Mouse (Mus musculus) cerebellum, adult 11-12 months (tissue): ENCODE measurements at regions not wholly inside any gene's neighbourhood (a gene's known extent, or its start where the extent isn't known, plus 50 kb on each side); places are given as distances from the start of the nearest gene placed in this dataset.
A peak's percentile ranks its signal among the peaks of the same experiment; 100 is the strongest.

Experiments
- DNase-seq: peaks from one replicate; pipeline ENCODE4 v3.0.0; 2022

- no peak for DNase-seq
Measured at GRCm38 (mm10) chr6:107378489-107378888, 151.1 kb upstream of the Lrrn1 start.

- no peak for DNase-seq
Measured at GRCm38 (mm10) chr6:107380621-107381020, 148.9 kb upstream of the Lrrn1 start.

- no peak for DNase-seq
Measured at GRCm38 (mm10) chr6:107386094-107386678, 143.4 kb upstream of the Lrrn1 start.

- DNase-seq = no peak
Measured at GRCm38 (mm10) chr6:107389892-107390291, 139.7 kb upstream of the Lrrn1 start.

GRCm38 (mm10) chr6:107394611-107395010 lies 135.0 kb upstream of the Lrrn1 start:
- peak; percentile 40 for DNase-seq

- DNase-seq = no peak
Measured at GRCm38 (mm10) chr6:107415766-107416165, 113.8 kb upstream of the Lrrn1 start.

GRCm38 (mm10) chr6:107422091-107422490 lies 107.5 kb upstream of the Lrrn1 start:
- DNase-seq = peak; percentile 24

GRCm38 (mm10) chr6:107426529-107426928 lies 103.0 kb upstream of the Lrrn1 start:
- DNase-seq = no peak

- no peak for DNase-seq
Measured at GRCm38 (mm10) chr6:107431033-107431432, 98.5 kb upstream of the Lrrn1 start.

- no peak for DNase-seq
Measured at GRCm38 (mm10) chr6:107442058-107442457, 87.5 kb upstream of the Lrrn1 start.

GRCm38 (mm10) chr6:107444336-107444735 lies 85.2 kb upstream of the Lrrn1 start:
- peak; percentile 91 for DNase-seq

- no peak for DNase-seq
Measured at GRCm38 (mm10) chr6:107459220-107459619, 70.3 kb upstream of the Lrrn1 start.

- no peak for DNase-seq
Measured at GRCm38 (mm10) chr6:107462440-107462839, 67.1 kb upstream of the Lrrn1 start.

GRCm38 (mm10) chr6:107473395-107473794 lies 56.2 kb upstream of the Lrrn1 start:
- DNase-seq = no peak

- no peak for DNase-seq
Measured at GRCm38 (mm10) chr6:107474125-107474524, 55.4 kb upstream of the Lrrn1 start.
